Mouse (Mus musculus): Measurements from ENCODE around the gene Rcbtb2. TPM values are rescaled to one million over a fixed set of nuclear protein-coding genes. Genes with fewer than 3 reads are reported as not detected.
A peak's percentile ranks its signal among the peaks of the same experiment; 100 is the strongest.

Gene Rcbtb2
- total and polyA plus RNA-seq, 2 experiments from 2014 or later = 58.3 to 64.9 TPM

DNA sequence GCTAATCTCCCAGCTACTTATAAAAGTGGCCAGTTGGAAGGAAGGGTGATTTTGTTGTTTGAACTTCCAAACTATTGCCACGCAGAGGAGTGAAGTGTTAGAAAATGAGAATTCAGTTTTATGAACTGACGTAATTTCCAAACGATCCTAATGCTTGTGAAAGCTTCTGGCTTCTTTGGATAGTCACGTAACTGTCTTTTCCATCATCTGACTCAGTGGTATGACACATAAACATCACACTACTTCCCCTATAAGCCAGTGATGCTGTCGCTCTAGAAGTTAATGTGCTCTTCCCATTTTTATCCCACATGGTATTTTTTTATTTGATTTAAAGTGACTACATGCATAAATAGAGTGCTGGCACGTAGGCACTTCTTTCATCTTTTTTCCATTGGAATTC is 45.8 kb downstream of the Rcbtb2 start:
- no peak for DNase-seq (ENCODE audit: low spot score)
- Histone ChIP-seq H3K36me3 (ENCODE audit: insufficient read depth, low read length) (peaks cover 27% of the 10 kb centered on the region; the same call in 1 of the 2 replicates), H3K4me3 (ENCODE audit: low read length) (no peak overlapping the region)

DNA sequence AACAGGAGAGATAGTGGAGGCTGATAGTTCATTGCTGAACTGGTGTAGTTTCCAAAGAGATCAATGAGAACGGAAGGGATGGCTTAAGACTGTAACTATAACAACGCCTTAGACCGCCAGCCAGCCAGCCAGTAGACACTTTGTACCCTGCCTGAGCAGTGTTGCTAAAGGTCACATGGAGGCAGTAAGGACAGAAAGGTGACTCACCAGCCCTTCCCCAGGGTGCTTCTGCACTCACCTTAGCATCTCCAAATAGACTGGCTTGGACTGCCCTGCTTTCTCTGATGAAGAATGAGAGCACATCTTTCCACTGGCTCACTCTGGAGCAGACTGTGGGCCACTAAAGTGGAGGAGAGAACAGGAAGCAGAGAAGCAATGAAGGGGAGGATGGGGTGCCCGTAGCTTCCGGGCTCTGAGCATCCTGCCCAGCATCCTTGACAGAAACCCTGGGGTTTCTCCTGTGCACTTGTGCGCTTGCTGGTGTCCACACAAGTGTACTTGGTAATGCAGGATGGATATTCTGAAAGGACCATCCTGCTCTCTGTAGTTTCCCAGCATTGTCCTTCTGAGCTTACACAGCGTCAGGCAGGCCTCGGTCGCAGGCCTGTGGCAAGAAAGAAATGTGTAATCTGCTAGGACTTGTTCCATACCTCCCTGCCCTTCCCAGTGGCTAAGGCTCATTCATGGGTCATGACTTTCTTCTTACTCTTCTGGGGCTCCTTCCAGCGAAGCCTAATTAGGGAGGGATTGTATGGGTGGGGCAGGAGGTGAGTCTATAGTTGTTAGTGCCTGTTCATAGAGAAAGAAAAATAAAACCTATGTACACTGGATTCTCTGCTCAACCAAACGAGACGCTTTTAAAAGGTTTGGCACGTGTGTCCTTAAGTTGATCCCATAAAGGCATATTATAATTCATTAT is 47.3 kb downstream of the Rcbtb2 start:
- Histone ChIP-seq H3K4me2 (ENCODE audit: low read depth, low read length) (no peak overlapping the region), H3K36me3 (ENCODE audit: insufficient read depth, low read length) (peaks cover 18% of the 10 kb centered on the region; the same call in 1 of the 2 replicates), H3K4me1 (ENCODE audit: insufficient read depth, low read length) (no peaks in the 10 kb centered on the region), H3K27ac (no peak overlapping the region), H3K9me3 (ENCODE audit: low read length) (no peaks in the 10 kb centered on the region), H3K9ac (replicated peaks; ENCODE audit: low read length) (no peak overlapping the region), H3K4me3 (ENCODE audit: low read length) (no peak overlapping the region), H3K27me3 (ENCODE audit: insufficient read depth, low read length) (no peaks in the 10 kb centered on the region)
- DNase-seq (ENCODE audit: low spot score) = no peak
- WGBS = 93% methylated on average over 13 of the region's 13 CpGs
- no peak for TF ChIP-seq CTCF (IDR thresholded peaks at IDR 0.05; ENCODE audit: low read depth)
- no peak for ATAC-seq

More for the DNA sequence above, 45.8 kb downstream of the Rcbtb2 start:
- Histone ChIP-seq H3K4me1 (ENCODE audit: insufficient read depth, low read length) (no peaks in the 10 kb centered on the region), H3K27me3 (ENCODE audit: insufficient read depth, low read length) (no peaks in the 10 kb centered on the region), H3K9ac (replicated peaks; ENCODE audit: low read length) (no peak overlapping the region), H3K9me3 (ENCODE audit: low read length) (no peaks in the 10 kb centered on the region), H3K27ac (no peak overlapping the region), H3K4me2 (ENCODE audit: low read depth, low read length) (no peak overlapping the region)
- TF ChIP-seq CTCF (IDR thresholded peaks at IDR 0.05; ENCODE audit: low read depth) = no peak
- 93% methylated on average over 6 of the region's 6 CpGs for WGBS
- ATAC-seq = no peak

- peak; percentile 43; the same call in 1 of the 2 replicates for ATAC-seq
- no peak for DNase-seq (ENCODE audit: low spot score)
- WGBS = 57% methylated on average over 12 of the region's 12 CpGs
- no peak overlapping the region for H3K27ac ChIP-seq
- H3K4me1 ChIP-seq (ENCODE audit: insufficient read depth, low read length) = no peaks in the 10 kb centered on the region
- no peak overlapping the region for H3K9ac ChIP-seq (replicated peaks; ENCODE audit: low read length)
- no peak for TF ChIP-seq CTCF (IDR thresholded peaks at IDR 0.05; ENCODE audit: low read depth)
- no peaks in the 10 kb centered on the region for H3K9me3 ChIP-seq (ENCODE audit: low read length)
- H3K4me3 ChIP-seq (ENCODE audit: low read length) = no peak overlapping the region
- 0 out of 2 replicates have a peak, but pooled peaks cover 17% of the 10 kb centered on the region for H3K36me3 ChIP-seq (ENCODE audit: insufficient read depth, low read length)
- H3K4me2 ChIP-seq (ENCODE audit: low read depth, low read length) = no peak overlapping the region
- H3K27me3 ChIP-seq (ENCODE audit: insufficient read depth, low read length) = no peaks in the 10 kb centered on the region
These were observed 49.6 kb downstream of the Rcbtb2 start for GRCm38 (mm10) chr14:73172196-73173011.

DNA sequence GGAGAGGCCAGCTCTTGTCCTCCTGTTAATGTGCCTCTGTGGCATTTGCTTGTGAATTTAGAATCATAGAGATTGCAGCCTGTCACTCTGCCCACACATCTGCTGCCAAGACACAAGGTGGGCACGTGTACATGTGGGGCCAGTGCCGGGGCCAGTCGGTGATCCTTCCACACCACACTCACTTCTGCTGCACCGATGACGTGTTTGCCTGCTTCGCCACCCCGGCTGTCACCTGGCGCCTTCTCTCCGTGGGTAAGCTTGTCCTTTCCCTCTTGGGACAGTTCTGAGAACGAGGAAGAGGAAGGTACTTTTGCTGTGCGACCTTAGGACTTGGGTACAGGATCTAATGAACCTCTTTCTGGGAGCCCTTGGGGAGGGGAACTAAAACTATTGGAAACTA is 50.8 kb downstream of the Rcbtb2 start:
- DNase-seq (ENCODE audit: low spot score) = no peak

GRCm38 (mm10) chr14:73174091-73174995 is 51.5 kb downstream of the Rcbtb2 start:
- DNase-seq (ENCODE audit: low spot score) (no peak), ATAC-seq (no peak)
- no peak for TF ChIP-seq CTCF (IDR thresholded peaks at IDR 0.05; ENCODE audit: low read depth)
- Histone ChIP-seq H3K4me2 (ENCODE audit: low read depth, low read length) (no peak overlapping the region), H3K27ac (no peak overlapping the region; the same call in 1 of the 2 replicates), H3K4me1 (ENCODE audit: insufficient read depth, low read length) (no peaks in the 10 kb centered on the region), H3K4me3 (ENCODE audit: low read length) (no peak overlapping the region), H3K36me3 (ENCODE audit: insufficient read depth, low read length) (0 out of 2 replicates have a peak, but pooled peaks cover 9% of the 10 kb centered on the region), H3K27me3 (ENCODE audit: insufficient read depth, low read length) (no peaks in the 10 kb centered on the region), H3K9me3 (ENCODE audit: low read length) (no peaks in the 10 kb centered on the region), H3K9ac (replicated peaks; ENCODE audit: low read length) (no peak overlapping the region)
- 55% methylated on average over 7 of the region's 7 CpGs for WGBS

More for the DNA sequence above, 50.8 kb downstream of the Rcbtb2 start:
- H3K27me3 ChIP-seq (ENCODE audit: insufficient read depth, low read length) = no peaks in the 10 kb centered on the region
- 0 out of 2 replicates have a peak, but pooled peaks cover 9% of the 10 kb centered on the region for H3K36me3 ChIP-seq (ENCODE audit: insufficient read depth, low read length)
- H3K9me3 ChIP-seq (ENCODE audit: low read length) = no peaks in the 10 kb centered on the region
- 79% methylated on average over 11 of the region's 11 CpGs for WGBS
- no peaks in the 10 kb centered on the region for H3K4me1 ChIP-seq (ENCODE audit: insufficient read depth, low read length)
- no peak overlapping the region for H3K4me3 ChIP-seq (ENCODE audit: low read length)
- H3K4me2 ChIP-seq (ENCODE audit: low read depth, low read length) = no peak overlapping the region
- ATAC-seq = no peak
- H3K9ac ChIP-seq (replicated peaks; ENCODE audit: low read length) = no peak overlapping the region
- H3K27ac ChIP-seq = no peak overlapping the region
- TF ChIP-seq CTCF (IDR thresholded peaks at IDR 0.05; ENCODE audit: low read depth) = no peak

DNA sequence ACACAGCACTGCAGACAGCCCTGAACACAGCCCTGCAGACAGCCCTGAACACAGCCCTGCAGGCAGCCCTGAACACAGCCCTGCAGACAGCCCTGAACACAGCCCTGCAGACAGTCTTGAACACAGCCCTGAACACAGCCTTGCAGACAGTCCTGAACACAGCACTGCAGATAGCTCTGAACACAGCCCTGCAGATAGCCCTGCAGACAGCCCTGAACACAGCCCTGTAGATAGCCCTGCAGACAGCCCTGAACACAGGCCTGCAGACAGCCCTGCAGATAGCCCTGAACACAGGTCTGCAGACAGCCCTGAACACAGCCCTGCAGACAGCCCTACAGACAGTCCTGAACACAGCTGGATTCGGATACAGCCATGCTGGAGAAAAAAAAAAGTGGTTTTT is 52.2 kb downstream of the Rcbtb2 start:
- Histone ChIP-seq H3K27me3 (ENCODE audit: insufficient read depth, low read length) (no peaks in the 10 kb centered on the region), H3K4me1 (ENCODE audit: insufficient read depth, low read length) (no peaks in the 10 kb centered on the region), H3K9ac (replicated peaks; ENCODE audit: low read length) (no peak overlapping the region), H3K27ac (no peak overlapping the region; the same call in 1 of the 2 replicates), H3K9me3 (ENCODE audit: low read length) (no peaks in the 10 kb centered on the region), H3K4me2 (ENCODE audit: low read depth, low read length) (no peak overlapping the region), H3K4me3 (ENCODE audit: low read length) (no peak overlapping the region), H3K36me3 (ENCODE audit: insufficient read depth, low read length) (0 out of 2 replicates have a peak, but pooled peaks cover 9% of the 10 kb centered on the region)
- ATAC-seq = no peak
- DNase-seq (ENCODE audit: low spot score) = no peak
- 100% methylated on average over 1 of the region's 1 CpGs for WGBS
- TF ChIP-seq CTCF (IDR thresholded peaks at IDR 0.05; ENCODE audit: low read depth) = no peak
